Mouse (Mus musculus) G1E (cell line): ENCODE data around the gene Fam19a2. TPM values are rescaled to one million over a fixed set of nuclear protein-coding genes. Genes with fewer than 3 reads are reported as not detected.

Source experiments
- ATAC-seq: 2 replicates; pipeline ENCODE4 v1.8.0; 2016; ENCODE audit warnings: mild to moderate bottlenecking; ENCODE audit not compliant: insufficient number of reproducible peaks, poor library complexity, low FRiP score, severe bottlenecking; ENCODE audit errors: extremely low read depth
- DNase-seq: peaks from one replicate; pipeline ENCODE4 v3.0.0; 2012; ENCODE audit warnings: low spot score
- H3K27me3 ChIP-seq: 2 replicates; pipeline ENCODE4 v1.6.1; 2012; ENCODE audit warnings: mild to moderate bottlenecking, low read length, inconsistent platforms; ENCODE audit not compliant: insufficient read depth
- H3K36me3 ChIP-seq: replicated peaks from 2 replicates; pipeline ENCODE3; 2012; ENCODE audit warnings: mild to moderate bottlenecking, inconsistent platforms
- H3K4me1 ChIP-seq: 2 replicates; pipeline ENCODE4 v1.6.1; 2012; ENCODE audit warnings: low read depth, low read length, inconsistent platforms, mixed read lengths; ENCODE audit not compliant: insufficient read depth
- H3K4me3 ChIP-seq: 2 replicates; pipeline ENCODE4 v1.5.1; 2012; ENCODE audit warnings: low read depth, mild to moderate bottlenecking, inconsistent platforms, low read length, moderate library complexity, mixed read lengths
- H3K9me3 ChIP-seq: replicated peaks from 2 replicates; pipeline ENCODE4 v1.6.1; 2012; ENCODE audit warnings: inconsistent platforms
- CTCF ChIP-seq: IDR thresholded peaks from 2 replicates; pipeline ENCODE4 v1.5.1; 2012; ENCODE audit warnings: low read depth, low read length, inconsistent platforms, mixed read lengths
- GATA1 ChIP-seq: IDR thresholded peaks from 2 replicates; pipeline ENCODE4 v1.6.1; 2012; ENCODE audit warnings: borderline replicate concordance, low read length, inconsistent platforms, mixed read lengths
- GATA2 ChIP-seq: IDR thresholded peaks from 2 replicates; pipeline ENCODE4 v1.6.1; 2012; ENCODE audit warnings: low read depth, low read length, inconsistent platforms, borderline replicate concordance
- POLR2AphosphoS5 ChIP-seq: IDR thresholded peaks from 2 replicates; pipeline ENCODE4 v1.6.1; 2012; ENCODE audit warnings: low read depth, low read length, inconsistent platforms; ENCODE audit not compliant: insufficient replicate concordance
- TAL1 ChIP-seq: conservative IDR thresholded peaks from 2 replicates; pipeline ENCODE4 v1.6.1; 2012; ENCODE audit warnings: low read depth, low read length, inconsistent platforms, mixed read lengths
- polyA plus RNA-seq: library from polyadenylated mRNA; stranded (reverse); fragments of >175 nt; gene quantifications from 2 replicates; pipeline ENCODE4 v1.2.3, GENCODE M21; 2012
- total RNA-seq, 2 experiments: library from RNA; stranded (forward) in 1 of 2; stranded (reverse) in 1 of 2; fragments of 200-1000 nt in 1 of 2; fragments of >200 nt in 1 of 2; fragmentation: Nextera tagmentation in 1 of 2; gene quantifications; 2 replicates each; pipeline ENCODE4 v1.2.3; 2014 to 2017

Fam19a2 gene
- total and polyA plus RNA-seq, 3 experiments: 0.05 TPM; not detected in 2

DNA sequence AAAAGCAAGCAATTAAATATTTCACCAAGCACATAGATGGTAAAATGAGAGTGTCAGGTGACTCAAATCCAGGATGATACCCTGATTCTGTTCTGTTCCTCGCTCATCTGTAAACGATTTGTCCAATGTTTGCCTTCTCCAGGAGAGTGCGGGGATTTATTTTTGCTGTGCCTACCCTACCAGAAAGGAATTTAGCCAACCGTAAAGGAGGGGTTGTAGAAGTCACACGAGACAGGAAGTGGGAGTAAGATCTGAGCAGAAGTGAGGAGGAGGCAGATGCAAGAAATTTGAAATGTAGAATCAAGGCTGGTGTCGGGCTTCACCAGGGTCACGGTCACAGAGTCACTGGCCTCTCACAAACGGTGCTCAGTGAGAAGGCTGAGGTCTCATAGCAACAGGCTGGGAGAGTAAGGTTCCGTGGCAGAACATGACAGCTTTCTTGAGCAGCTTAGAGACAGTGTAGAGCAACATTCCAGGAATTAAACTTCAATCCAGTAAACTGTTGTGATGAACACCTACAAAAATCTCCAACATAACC lies 419.0 kb downstream of the Fam19a2 start:
- ATAC-seq: no peak
- Histone ChIP-seq H3K9me3 (peaks cover 27% of the 10 kb centered on the region), H3K36me3 (no peaks in the 10 kb centered on the region), H3K4me3 (no peak overlapping the region), H3K4me1 (no peaks in the 10 kb centered on the region), H3K27me3 (no peaks in the 10 kb centered on the region)
- DNase-seq: no peak
- TF ChIP-seq POLR2AphosphoS5: no peak
- no peak for TF ChIP-seq CTCF
- TF ChIP-seq GATA2: no peak
- TF ChIP-seq TAL1: no peak
- TF ChIP-seq GATA1: no peak

DNA sequence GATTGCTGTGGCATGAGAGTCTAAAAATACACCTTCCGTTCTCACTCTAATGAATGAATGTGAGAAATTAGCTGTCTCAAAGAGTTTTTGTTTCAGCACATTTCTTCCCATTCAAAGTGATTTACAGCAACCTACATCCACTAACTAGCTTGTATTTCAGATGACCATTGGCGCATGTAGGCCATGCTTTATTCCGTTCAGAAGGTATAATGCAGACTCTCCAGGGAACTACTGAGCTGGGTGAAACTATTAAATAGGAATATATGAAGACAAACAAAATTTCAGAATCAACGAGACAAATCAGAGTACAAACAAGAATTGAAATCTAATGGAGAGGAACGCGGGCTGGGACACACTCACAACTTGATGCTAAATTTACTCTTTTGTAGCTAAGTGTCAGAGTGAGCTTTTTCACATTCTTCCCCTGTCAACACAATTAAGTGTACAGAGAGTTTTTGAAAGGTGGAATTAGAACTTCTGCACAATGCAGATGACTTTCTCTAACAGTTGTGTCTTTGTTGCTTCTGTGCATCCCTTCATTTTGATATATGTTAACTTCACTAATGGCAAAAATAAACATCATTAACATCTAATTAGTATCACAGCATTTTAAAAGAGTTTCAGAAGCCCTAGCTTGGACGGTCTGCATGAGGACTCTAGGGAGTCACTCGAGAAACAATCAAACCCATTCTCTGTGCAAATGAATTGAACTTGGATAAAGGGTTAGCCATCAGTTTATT lies 428.6 kb downstream of the Fam19a2 start:
- Histone ChIP-seq H3K27me3 (no peaks in the 10 kb centered on the region), H3K4me1 (no peaks in the 10 kb centered on the region), H3K4me3 (no peak overlapping the region), H3K9me3 (peaks cover 6% of the 10 kb centered on the region), H3K36me3 (no peaks in the 10 kb centered on the region)
- TF ChIP-seq GATA1 (no peak), TAL1 (no peak), CTCF (no peak), GATA2 (no peak), POLR2AphosphoS5 (no peak)
- no peak for ATAC-seq
- no peak for DNase-seq

DNA sequence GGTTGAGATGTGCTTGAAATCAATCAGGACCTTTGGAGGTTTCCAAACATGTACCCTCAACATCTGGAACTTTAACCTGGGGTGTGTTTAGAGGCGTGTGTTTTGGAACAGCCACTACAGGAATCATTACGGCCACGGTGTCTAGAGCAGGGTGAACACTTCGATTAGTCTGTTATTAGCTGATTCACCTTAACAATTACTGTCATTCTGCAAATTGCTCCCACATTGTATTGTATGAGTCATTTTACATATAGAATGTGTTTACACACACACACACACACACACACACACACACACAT lies 429.1 kb downstream of the Fam19a2 start:
- peaks cover 6% of the 10 kb centered on the region for H3K9me3 ChIP-seq
- no peaks in the 10 kb centered on the region for H3K4me1 ChIP-seq
- ATAC-seq (no peak), DNase-seq (no peak)
- H3K4me3 ChIP-seq: no peak overlapping the region
- TF ChIP-seq GATA1 (no peak), CTCF (no peak)
- H3K36me3 ChIP-seq: no peaks in the 10 kb centered on the region
- H3K27me3 ChIP-seq: no peaks in the 10 kb centered on the region

DNA sequence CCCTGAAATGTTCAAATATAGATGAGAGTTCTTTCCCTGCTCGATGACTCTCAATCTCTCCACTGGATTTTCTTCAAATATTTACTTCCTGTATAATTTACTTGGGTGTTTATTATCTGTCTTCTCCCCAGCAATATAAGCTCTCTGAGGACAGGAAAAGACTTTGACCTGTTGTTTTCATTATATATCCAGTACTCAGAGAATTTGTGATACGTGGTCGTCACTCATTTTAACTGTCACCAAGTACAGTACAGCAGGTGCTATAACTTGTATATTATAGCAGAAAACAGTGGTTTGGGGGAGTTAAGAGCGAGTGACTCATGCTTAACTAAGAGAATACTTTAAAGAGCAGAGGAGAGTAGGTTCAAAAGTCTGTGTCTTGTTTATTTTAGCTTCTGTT lies 438.8 kb downstream of the Fam19a2 start:
- H3K4me3 ChIP-seq: no peak overlapping the region
- no peaks in the 10 kb centered on the region for H3K27me3 ChIP-seq
- ATAC-seq (no peak), DNase-seq (no peak)
- no peaks in the 10 kb centered on the region for H3K4me1 ChIP-seq
- TF ChIP-seq GATA1: no peak
- no peak for TF ChIP-seq GATA2
- no peak for TF ChIP-seq CTCF
- TF ChIP-seq POLR2AphosphoS5: no peak
- TF ChIP-seq TAL1: no peak
- no peaks in the 10 kb centered on the region for H3K36me3 ChIP-seq
- peaks cover 13% of the 10 kb centered on the region for H3K9me3 ChIP-seq

DNA sequence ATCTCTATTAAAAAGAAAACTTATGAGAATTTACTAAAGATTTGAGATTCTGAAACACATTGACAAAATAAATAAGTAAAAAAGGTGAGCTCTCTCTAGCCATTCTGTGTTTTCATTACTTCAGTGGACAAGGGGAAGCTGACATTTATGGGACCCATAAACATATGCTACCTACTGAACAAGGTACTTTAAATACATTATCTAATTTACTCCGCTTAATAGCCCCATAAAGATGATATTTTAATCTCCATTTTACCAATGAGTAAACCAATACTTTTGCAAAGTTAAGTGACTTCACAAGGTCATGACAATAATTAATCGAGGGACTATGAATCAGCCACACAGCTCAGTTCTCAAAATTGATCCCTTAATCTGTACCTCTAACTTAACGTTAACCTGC lies 443.2 kb downstream of the Fam19a2 start:
- no peak for ATAC-seq
- H3K36me3 ChIP-seq: no peaks in the 10 kb centered on the region
- no peak for DNase-seq
- no peaks in the 10 kb centered on the region for H3K4me1 ChIP-seq
- peaks cover 16% of the 10 kb centered on the region for H3K9me3 ChIP-seq
- H3K4me3 ChIP-seq: no peak overlapping the region
- H3K27me3 ChIP-seq: no peaks in the 10 kb centered on the region
- TF ChIP-seq POLR2AphosphoS5 (no peak), GATA2 (no peak), GATA1 (no peak), TAL1 (no peak), CTCF (no peak)

DNA sequence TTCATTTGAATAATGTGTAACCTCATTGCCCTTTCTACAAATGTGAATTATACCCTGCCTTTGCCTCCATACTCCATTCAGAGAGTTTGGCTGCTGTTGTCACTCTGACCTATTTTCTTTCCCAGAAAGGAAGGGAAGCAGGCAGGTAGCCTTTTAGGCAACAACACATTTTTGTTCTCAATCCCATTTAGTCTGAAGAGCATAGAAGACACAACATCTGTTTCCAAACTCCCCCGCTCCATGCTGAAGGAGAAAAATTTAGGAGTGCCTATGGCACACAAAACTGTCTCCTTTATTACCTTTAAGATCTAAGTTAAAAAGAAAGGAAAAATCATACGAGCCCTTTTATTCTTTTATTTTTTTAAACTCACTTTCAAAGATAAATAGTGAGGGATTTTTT lies 446.9 kb downstream of the Fam19a2 start:
- Histone ChIP-seq H3K9me3 (peaks cover 11% of the 10 kb centered on the region), H3K27me3 (no peaks in the 10 kb centered on the region), H3K4me1 (no peaks in the 10 kb centered on the region), H3K4me3 (no peak overlapping the region), H3K36me3 (no peaks in the 10 kb centered on the region)
- TF ChIP-seq POLR2AphosphoS5 (no peak), CTCF (no peak), TAL1 (no peak), GATA1 (no peak), GATA2 (no peak)
- DNase-seq: no peak
- ATAC-seq: no peak
